Mouse (Mus musculus) myocyte (in vitro differentiated cells): ENCODE results near the gene Klhl8. TPM values are rescaled to one million over a fixed set of nuclear protein-coding genes. Genes with fewer than 3 reads are reported as not detected.
A peak's percentile ranks its signal among the peaks of the same experiment; 100 is the strongest.

ENCODE experiments used
- H3K27me3 ChIP-seq: one replicate; pipeline ENCODE4 v1.6.1; 2011; ENCODE audit not compliant: control insufficient read depth, insufficient read depth, insufficient read length
- H3K36me3 ChIP-seq: one replicate; pipeline ENCODE4 v1.6.1; 2011; ENCODE audit not compliant: control insufficient read depth, insufficient read depth
- H3K4me2 ChIP-seq: one replicate; pipeline ENCODE4 v1.6.1; 2011; ENCODE audit warnings: low read depth, control low read depth
- H3K4me3 ChIP-seq: one replicate; pipeline ENCODE4 v1.5.1; 2011; ENCODE audit warnings: mild to moderate bottlenecking, control low read depth, moderate library complexity
- H3K79me2 ChIP-seq: one replicate; pipeline ENCODE4 v1.6.1; 2011; ENCODE audit not compliant: control insufficient read depth, insufficient read depth
- H3ac ChIP-seq: one replicate; pipeline ENCODE4 v1.6.1; 2011; ENCODE audit not compliant: control insufficient read depth, insufficient read length
- CEBPB ChIP-seq: IDR thresholded peaks from 2 replicates; pipeline ENCODE4 v1.6.1; 2011; ENCODE audit warnings: mild to moderate bottlenecking, moderate library complexity; ENCODE audit not compliant: poor library complexity, insufficient read depth, severe bottlenecking
- E2F4 ChIP-seq: IDR thresholded peaks from one replicate; pipeline ENCODE4 v1.6.1; 2011; ENCODE audit warnings: mild to moderate bottlenecking, control low read depth, moderate library complexity; ENCODE audit not compliant: insufficient read depth
- MAX ChIP-seq: IDR thresholded peaks from one replicate; pipeline ENCODE4 v1.6.1; 2011; ENCODE audit warnings: low read depth, mild to moderate bottlenecking, control low read depth
- MYOD1 ChIP-seq, 3 experiments: IDR thresholded peaks; one replicate each; pipeline ENCODE4 v1.6.1; 2011; ENCODE audit warnings: control low read depth in 2 of 3, low read depth in 2 of 3, mild to moderate bottlenecking in 2 of 3, moderate library complexity in 1 of 3; ENCODE audit not compliant: insufficient read length in 2 of 3, control insufficient read depth in 1 of 3
- MYOG ChIP-seq, 3 experiments: IDR thresholded peaks; one replicate each; pipeline ENCODE4 v1.6.1; 2011; ENCODE audit warnings: control low read depth in 2 of 3, low read depth in 2 of 3, mild to moderate bottlenecking in 2 of 3; ENCODE audit not compliant: insufficient read length in 2 of 3, control insufficient read depth in 1 of 3, insufficient read depth in 1 of 3
- POLR2A ChIP-seq: IDR thresholded peaks from one replicate; pipeline ENCODE4 v1.6.1; 2011; ENCODE audit warnings: low read depth, mild to moderate bottlenecking, control low read depth, moderate library complexity; ENCODE audit not compliant: insufficient read length
- POLR2AphosphoS2 ChIP-seq: IDR thresholded peaks from one replicate; pipeline ENCODE4 v1.6.1; 2011; ENCODE audit warnings: low read depth, control low read depth; ENCODE audit not compliant: insufficient read length
- REST ChIP-seq: IDR thresholded peaks from one replicate; pipeline ENCODE4 v1.6.1; 2011; ENCODE audit warnings: mild to moderate bottlenecking, control low read depth, moderate library complexity; ENCODE audit not compliant: insufficient read depth, insufficient read length
- SRF ChIP-seq: IDR thresholded peaks from one replicate; pipeline ENCODE4 v1.6.1; 2011; ENCODE audit warnings: low read depth; ENCODE audit not compliant: control insufficient read depth, insufficient read length
- TCF12 ChIP-seq: IDR thresholded peaks from one replicate; pipeline ENCODE4 v1.6.1; 2011; ENCODE audit warnings: mild to moderate bottlenecking, control low read depth; ENCODE audit not compliant: poor library complexity, insufficient read depth, severe bottlenecking
- TCF3 ChIP-seq: IDR thresholded peaks from one replicate; pipeline ENCODE4 v1.6.1; 2011; ENCODE audit warnings: low read depth, control low read depth; ENCODE audit not compliant: insufficient read length
- USF1 ChIP-seq: IDR thresholded peaks from one replicate; pipeline ENCODE4 v1.6.1; 2011; ENCODE audit warnings: low read depth, mild to moderate bottlenecking, control low read depth, moderate library complexity
- polyA plus RNA-seq: library from polyadenylated mRNA; unstranded; fragments of >200 nt; fragmentation: generic; extraction: Trizol; gene quantifications from one replicate; pipeline ENCODE4 v1.2.1, GENCODE M21; 2012; ENCODE audit warnings: missing spikeins

Klhl8 gene
- polyA plus RNA-seq, 1 experiment, result 7.2 TPM

- Histone ChIP-seq H3K4me3 (no peak overlapping the region), H3K4me2 (no peak overlapping the region), H3K79me2 (no peaks in the 10 kb centered on the region), H3K36me3 (peaks cover 68% of the 10 kb centered on the region), H3K27me3 (no peaks in the 10 kb centered on the region), H3ac (no peak overlapping the region)
- TF ChIP-seq SRF (no peak), POLR2A (no peak), POLR2AphosphoS2 (no peak), CEBPB (no peak), REST (no peak), MYOG (IDR thresholded peaks at IDR 0.05; ENCODE audit: control insufficient read depth in 1 of 3, insufficient read depth in 1 of 3, insufficient read length in 2 of 3, low read depth in 2 of 3) (no peak), MAX (no peak)
These were observed 82.8 kb downstream of the Klhl8 start for GRCm38 (mm10) chr5:103828304-103828703.

DNA sequence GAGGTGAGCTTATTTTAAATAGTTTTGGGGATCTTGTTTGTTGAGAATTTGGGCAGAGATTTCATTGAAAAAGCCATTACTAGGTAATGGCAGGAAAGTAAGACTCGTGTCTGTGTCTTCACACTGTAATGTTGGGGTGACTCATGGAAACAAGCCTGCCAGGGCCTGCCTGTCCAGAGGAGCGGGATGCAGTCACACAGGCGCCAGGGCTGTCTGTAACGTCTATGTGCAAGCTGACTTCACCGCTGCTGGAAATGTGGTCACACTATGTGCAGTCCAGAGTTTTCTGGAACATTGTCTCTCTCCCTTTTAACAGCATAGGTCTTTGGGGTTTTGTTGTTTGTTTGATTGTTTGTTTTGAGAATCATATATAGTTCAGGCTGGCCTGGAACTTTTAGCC is 88.1 kb downstream of the Klhl8 start:
- H3K27me3 ChIP-seq, result no peaks in the 10 kb centered on the region
- no peak overlapping the region for H3K4me3 ChIP-seq
- H3K4me2 ChIP-seq, result no peak overlapping the region
- H3ac ChIP-seq, result no peak overlapping the region
- H3K36me3 ChIP-seq, result peaks cover 29% of the 10 kb centered on the region
- H3K79me2 ChIP-seq, result no peaks in the 10 kb centered on the region
- no peak for TF ChIP-seq USF1
- TF ChIP-seq E2F4, result no peak

DNA sequence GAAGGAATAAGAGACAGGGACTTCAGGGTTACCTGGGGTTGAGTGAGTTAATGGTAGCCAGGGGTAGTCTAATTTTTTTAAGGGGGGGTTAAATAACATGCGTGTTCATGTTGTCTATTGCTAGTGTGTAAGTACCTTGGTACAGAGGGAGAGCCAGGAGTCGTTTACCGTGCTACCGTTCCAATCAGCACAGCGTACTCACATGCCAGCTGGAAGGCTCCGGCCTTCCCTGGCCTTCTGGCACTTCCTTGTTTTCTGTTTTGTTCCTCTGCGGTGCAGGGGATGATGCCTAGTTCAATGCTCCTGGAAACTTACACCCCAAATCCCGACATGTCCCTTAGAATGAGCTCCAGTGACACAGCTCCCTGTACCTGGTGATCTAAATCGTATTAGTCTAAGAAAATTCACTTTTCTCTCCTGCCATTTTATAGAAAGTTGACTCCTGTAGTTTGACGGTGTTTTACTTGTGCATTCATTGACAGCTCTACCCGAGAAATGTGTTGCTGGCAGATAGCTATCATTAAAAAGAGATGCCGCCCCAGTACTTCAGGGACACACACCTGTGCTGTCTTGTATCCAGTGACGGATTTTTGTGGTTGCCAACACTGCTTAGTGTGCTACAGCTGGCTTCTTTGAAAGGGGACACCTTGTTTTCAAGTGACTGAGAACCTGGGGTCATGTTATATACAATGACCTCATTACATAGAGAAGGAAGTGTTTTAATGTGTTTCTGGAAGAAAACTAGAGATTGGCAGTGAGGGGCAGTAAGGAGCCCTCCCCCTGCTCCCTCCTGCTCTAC is 89.4 kb downstream of the Klhl8 start:
- no peak overlapping the region for H3K4me2 ChIP-seq
- H3K4me3 ChIP-seq, result no peak overlapping the region
- H3ac ChIP-seq, result no peak overlapping the region
- no peak for TF ChIP-seq CEBPB
- TF ChIP-seq MYOG (IDR thresholded peaks at IDR 0.05; ENCODE audit: control insufficient read depth in 1 of 3, insufficient read depth in 1 of 3, insufficient read length in 2 of 3, low read depth in 2 of 3), result peak in 1 of 3 experiments; percentile 24
- peak; percentile 34 to 77 (median 64) for TF ChIP-seq MYOD1 (IDR thresholded peaks at IDR 0.05; ENCODE audit: control insufficient read depth in 1 of 3, insufficient read length in 2 of 3, low read depth in 2 of 3)
- H3K79me2 ChIP-seq, result no peaks in the 10 kb centered on the region
- peaks cover 22% of the 10 kb centered on the region for H3K36me3 ChIP-seq
- no peaks in the 10 kb centered on the region for H3K27me3 ChIP-seq

DNA sequence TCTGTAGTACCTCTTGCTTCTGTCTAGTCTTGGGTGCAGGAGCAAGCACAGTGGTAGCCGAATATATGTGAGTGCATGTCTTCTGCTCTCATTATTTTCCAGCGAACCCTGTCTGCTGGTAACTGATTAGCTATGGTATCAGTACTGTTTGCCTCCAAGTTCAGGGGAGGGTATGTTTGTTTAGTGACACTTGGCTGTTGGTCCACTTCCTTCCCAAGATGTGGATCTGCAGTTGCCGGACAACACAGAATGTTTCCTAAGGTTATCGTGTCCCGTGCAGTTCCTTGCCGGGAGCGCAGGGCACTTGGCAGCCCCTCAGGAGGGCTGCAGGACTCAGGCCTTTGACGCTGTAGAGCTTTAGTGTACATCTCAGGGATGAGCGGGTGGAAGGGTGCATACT is 90.0 kb downstream of the Klhl8 start:
- no peak overlapping the region for H3K4me3 ChIP-seq

DNA sequence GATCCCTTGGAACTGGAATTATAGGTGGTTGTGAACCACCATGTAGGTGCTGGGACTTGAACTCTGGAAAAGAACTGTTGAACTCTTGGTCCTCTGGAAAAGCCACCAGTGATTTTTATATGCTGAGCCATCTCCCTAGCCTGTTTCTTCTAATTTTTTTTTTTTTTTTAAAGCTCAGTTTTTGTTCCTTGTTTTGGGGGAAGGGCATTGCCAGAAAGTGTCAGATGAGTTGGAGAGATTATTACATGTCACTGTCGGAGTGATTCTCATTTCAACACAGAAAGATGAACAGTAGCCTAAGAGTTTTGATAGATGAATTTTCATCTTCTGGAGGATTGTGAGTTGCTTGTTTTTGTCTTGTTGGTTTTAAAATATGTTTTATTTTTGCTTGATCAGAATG is 91.4 kb downstream of the Klhl8 start:
- no peak for TF ChIP-seq POLR2A
- TF ChIP-seq CEBPB, result no peak
- no peak for TF ChIP-seq TCF12
- no peak for TF ChIP-seq E2F4
- TF ChIP-seq TCF3, result no peak
- Histone ChIP-seq H3K27me3 (no peaks in the 10 kb centered on the region), H3K4me2 (no peak overlapping the region), H3K4me3 (no peak overlapping the region), H3ac (no peak overlapping the region), H3K36me3 (peaks cover 20% of the 10 kb centered on the region), H3K79me2 (no peaks in the 10 kb centered on the region)

More for the DNA sequence above, 90.0 kb downstream of the Klhl8 start:
- Histone ChIP-seq H3K4me2 (no peak overlapping the region), H3K27me3 (no peaks in the 10 kb centered on the region), H3ac (no peak overlapping the region), H3K79me2 (no peaks in the 10 kb centered on the region), H3K36me3 (peaks cover 22% of the 10 kb centered on the region)
- TF ChIP-seq TCF12 (no peak), MAX (no peak), USF1 (no peak), POLR2AphosphoS2 (no peak), POLR2A (no peak), REST (no peak), CEBPB (no peak), MYOD1 (IDR thresholded peaks at IDR 0.05; ENCODE audit: control insufficient read depth in 1 of 3, insufficient read length in 2 of 3, low read depth in 2 of 3) (no peak)

DNA sequence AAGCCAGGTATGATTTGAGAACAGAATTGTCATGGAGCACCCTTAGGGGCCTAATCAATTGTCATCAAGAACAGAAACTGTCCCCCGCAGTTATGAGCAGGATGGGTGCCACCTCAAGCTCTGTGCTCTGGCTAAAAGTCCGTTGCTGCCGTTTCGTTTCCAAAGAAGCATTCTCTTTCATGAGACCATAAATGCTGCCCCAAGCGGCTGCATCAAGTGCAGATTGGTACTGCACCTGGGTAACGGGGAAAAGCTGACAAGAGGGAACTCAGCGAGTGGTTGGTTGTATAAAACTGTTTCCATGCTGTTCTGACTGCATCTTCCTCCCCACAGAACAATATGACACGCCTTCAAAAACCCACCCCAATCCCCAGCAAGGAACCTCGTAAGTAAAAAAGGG is 92.5 kb downstream of the Klhl8 start:
- TF ChIP-seq TCF3, result no peak
- TF ChIP-seq MYOG (IDR thresholded peaks at IDR 0.05; ENCODE audit: control insufficient read depth in 1 of 3, insufficient read depth in 1 of 3, insufficient read length in 2 of 3, low read depth in 2 of 3), result no peak
- no peak for TF ChIP-seq CEBPB
- TF ChIP-seq E2F4, result no peak
- TF ChIP-seq SRF, result no peak
- TF ChIP-seq POLR2A, result no peak
- no peak overlapping the region for H3K4me2 ChIP-seq
- H3K4me3 ChIP-seq, result no peak overlapping the region
- no peak overlapping the region for H3ac ChIP-seq
- H3K36me3 ChIP-seq, result peaks cover 18% of the 10 kb centered on the region
- H3K27me3 ChIP-seq, result no peaks in the 10 kb centered on the region
- no peaks in the 10 kb centered on the region for H3K79me2 ChIP-seq
